Mouse (Mus musculus) adrenal gland, postnatal 14 days (tissue): ENCODE results near the gene Zfp697. TPM values are rescaled to one million over a fixed set of nuclear protein-coding genes. Genes with fewer than 3 reads are reported as not detected.
"Not testable (repeated sequence)": the region's sequence is repeated elsewhere in the genome, so short reads cannot be mapped to it uniquely, and the experiment has no call there.

ENCODE experiments used
- DNase-seq: peaks from one replicate; pipeline ENCODE4 v3.0.0; 2021; ENCODE audit warnings: mixed read lengths
- total RNA-seq: library from RNA; stranded (reverse); gene quantifications from 2 replicates; pipeline ENCODE4 v1.2.3, GENCODE M21; 2021

Gene Zfp697
- total RNA-seq, 1 experiment from 2014 or later = 3.4 TPM

GRCm38 (mm10) chr3:98680786-98681185 lies 298.5 kb downstream of the Zfp697 start:
- no peak for DNase-seq

DNA sequence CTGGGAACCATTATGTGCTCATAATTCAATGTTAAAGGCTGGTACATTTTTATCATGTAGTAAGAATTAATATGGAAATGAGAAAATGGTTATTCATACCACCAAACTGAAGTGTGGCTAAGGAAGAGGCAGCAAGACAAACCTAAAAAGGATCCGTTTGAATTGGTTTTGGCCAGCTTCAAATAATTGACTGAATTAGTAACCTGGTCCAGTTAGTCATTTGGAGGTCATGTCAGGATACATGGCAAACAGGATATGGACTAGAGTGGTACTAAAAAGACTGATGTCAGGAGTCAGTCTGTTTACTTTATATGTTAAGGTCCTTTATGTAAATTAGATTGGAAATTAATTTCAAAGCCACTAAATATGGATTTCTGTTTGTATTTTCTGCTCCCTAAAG lies 300.1 kb downstream of the Zfp697 start:
- no peak for DNase-seq

DNA sequence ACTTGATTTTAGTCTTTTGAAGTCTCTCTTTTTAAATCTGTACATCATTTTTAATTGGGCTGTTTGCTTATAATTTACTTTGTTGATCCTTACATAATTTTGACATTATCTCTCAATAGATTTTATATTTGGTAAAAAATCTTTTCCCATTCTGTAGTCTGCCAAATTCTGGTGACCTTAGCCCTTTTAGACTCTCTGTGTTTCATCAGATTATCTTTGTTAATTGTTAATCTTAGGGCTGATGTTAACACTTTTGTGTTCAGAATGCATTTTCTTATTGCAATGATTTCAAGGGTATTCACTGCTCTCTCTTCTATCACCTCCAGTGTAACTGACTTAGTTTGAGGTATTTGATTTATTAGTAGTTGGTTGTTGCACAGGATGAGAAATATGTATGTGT lies 338.5 kb downstream of the Zfp697 start:
- DNase-seq = no peak

- no peak for DNase-seq
Observed at GRCm38 (mm10) chr3:98724376-98724775, 342.1 kb downstream of the Zfp697 start, which contains the start of gene Hsd3b2. TSS of gene Hsd3b2 (minus strand) at chr3:98724543.

GRCm38 (mm10) chr3:98726281-98726680 lies 344.0 kb downstream of the Zfp697 start:
- no peak for DNase-seq

GRCm38 (mm10) chr3:98733724-98734123 lies 351.5 kb downstream of the Zfp697 start:
- no peak for DNase-seq

GRCm38 (mm10) chr3:98734340-98734739 lies 352.1 kb downstream of the Zfp697 start:
- no peak for DNase-seq

DNA sequence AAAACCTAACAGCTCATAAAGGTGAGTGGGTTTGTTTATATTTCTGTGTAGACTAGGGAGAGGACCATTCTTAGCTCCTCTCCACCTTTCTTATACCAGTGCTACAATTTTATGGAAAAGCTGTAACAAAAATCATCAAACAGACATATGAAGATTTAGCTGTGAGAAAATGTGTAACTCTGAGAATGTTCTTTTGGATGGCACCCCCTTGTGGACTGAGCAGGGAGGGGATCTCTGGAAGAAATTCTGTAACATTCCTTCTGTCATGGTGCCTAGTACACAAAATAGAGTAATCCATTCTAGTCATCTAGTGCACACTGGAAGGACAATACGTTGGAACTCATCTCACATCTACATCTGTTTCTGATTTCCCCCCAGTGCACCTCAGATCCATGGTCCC lies 358.8 kb downstream of the Zfp697 start:
- DNase-seq = not testable (repeated sequence)

DNA sequence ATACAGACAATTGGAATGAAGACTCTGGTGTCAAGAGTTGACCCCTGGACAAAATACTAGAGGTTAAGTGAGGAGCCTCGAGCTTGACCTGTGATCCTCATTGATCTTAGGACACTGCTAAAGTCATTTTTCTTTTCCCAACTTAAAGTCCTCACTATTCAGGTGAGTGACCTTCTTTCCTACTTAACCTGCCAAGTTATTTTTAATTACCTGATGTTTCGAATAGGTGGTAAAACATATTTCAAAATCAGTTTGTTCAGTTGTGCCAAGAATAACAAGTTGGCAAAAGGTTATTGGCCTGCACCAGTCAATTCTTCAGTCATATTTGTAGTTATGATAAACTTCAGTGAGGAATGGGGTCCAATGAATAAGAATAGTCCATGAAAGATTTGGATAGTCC lies 369.9 kb downstream of the Zfp697 start:
- no peak for DNase-seq

GRCm38 (mm10) chr3:98756836-98757235 lies 374.6 kb downstream of the Zfp697 start:
- DNase-seq = no peak

DNA sequence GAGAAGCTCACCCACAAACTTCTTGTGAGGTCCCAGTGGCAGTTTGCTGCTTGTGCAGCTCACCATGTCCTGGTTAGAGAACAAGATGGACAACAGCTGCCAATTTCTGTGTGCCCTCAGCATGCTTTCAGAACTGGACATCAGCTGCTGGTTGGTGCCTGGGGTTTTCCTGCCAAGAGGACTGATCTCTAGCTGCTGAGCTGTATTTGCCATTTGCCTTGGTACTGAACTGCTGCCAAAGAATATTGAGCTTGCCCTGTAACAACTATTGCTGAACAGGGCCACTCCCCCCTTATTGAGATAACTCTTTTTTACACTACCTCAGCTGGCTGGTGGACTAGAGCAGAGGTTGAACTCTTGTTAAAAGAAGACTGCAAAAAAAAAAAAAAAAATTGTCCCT lies 381.9 kb downstream of the Zfp697 start:
- no peak for DNase-seq

GRCm38 (mm10) chr3:98780921-98781320 lies 398.7 kb downstream of the Zfp697 start:
- DNase-seq = no peak

DNA sequence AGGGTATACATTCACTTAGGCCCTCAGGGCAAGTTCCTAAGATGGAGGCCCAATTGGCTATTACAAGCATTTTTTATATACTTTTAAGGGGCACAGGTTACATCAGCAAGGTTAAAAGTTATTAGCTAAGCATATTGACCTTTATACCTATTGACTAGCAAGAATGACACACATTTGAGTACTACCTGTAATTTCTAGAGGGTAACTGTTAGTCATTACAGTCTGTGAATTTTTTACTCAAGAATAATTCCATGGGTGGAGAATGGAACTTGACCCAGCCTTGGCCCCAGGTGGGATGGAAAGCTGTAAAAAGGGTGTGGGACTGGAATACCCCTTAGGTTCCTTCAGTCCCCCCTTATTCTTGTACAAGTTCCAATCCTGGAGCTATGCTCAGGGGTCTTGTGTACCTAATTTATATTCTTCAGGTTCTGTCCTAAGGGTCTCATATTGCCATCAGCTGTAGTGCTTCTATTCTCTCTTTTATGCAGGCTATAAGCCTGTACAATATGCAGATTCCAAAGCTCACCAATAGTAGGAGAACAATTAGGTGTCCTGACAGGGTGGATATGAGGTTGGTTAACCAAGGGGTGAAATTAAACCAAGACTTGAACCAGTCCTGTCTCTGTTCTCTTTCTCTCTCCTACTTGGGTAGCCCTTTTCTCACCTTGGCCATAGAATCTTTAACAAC lies 400.1 kb downstream of the Zfp697 start:
- DNase-seq = no peak

DNA sequence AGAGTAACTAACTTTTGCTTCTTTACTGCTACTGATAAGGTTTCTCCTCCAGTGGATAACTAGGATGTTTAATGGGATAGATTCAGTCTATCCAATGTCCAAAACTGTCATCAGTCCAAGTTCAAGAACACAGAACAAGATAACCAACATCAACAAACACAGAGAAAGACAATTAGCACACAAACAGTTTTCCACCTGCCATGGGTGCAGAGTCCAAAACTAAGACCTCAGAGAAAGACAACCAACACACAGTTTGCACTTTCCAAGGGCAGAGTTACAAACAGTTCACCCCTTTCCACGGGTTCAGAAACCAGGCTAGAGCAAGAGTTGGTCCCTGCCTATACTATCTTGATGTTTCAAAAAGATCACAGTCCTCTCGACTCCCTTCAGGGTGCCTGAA lies 404.3 kb downstream of the Zfp697 start:
- DNase-seq = no peak

Other genes with a start within 250 kb of the Zfp697 start
- not detected in 2 replicates for gene Adam30, start 221.8 kb upstream of the Zfp697 start, total RNA-seq
- not detected in 2 replicates for gene Reg4, start 160.3 kb upstream of the Zfp697 start, total RNA-seq
- gene Hmgcs2, start 102.0 kb upstream of the Zfp697 start, total RNA-seq = 33.0 and 171 TPM in 2 replicates
- gene Phgdh, start 42.5 kb upstream of the Zfp697 start, total RNA-seq = 21.0 and 25.2 TPM in 2 replicates
- 0.96 TPM in 1 of 2 replicates, not detected in the other for gene Gm4450, start 74.7 kb downstream of the Zfp697 start, total RNA-seq
- not detected in 2 replicates for gene Hsd3b4, start 128.1 kb downstream of the Zfp697 start, total RNA-seq
- 1.1 TPM in 1 of 2 replicates, not detected in the other for gene Gm10681, start 206.3 kb downstream of the Zfp697 start, total RNA-seq
- gene Hsd3b5, start 247.8 kb downstream of the Zfp697 start, total RNA-seq = 0.23 and 6.3 TPM in 2 replicates